Mouse (Mus musculus) heart, postnatal 0 days (tissue): ENCODE results near the gene Mfap3. TPM values are rescaled to one million over a fixed set of nuclear protein-coding genes. Genes with fewer than 3 reads are reported as not detected.
A peak's percentile ranks its signal among the peaks of the same experiment; 100 is the strongest.

Source experiments
- ATAC-seq: fragments of 200-750 bp; cut with Nextera tagmentation; 2 replicates; pipeline ENCODE4 v1.8.0; 2017; ENCODE audit warnings: low read depth, moderate number of reproducible peaks, moderate library complexity; ENCODE audit not compliant: insufficient read depth
- DNase-seq: peaks from one replicate; pipeline ENCODE4 v3.0.0-alpha.2; 2016; ENCODE audit warnings: low spot score
- H3K27ac ChIP-seq: fragments of 300-500 bp; sonication (generic); 2 replicates; pipeline ENCODE4 v1.5.1; 2014; ENCODE audit warnings: low read depth, mild to moderate bottlenecking
- H3K27me3 ChIP-seq: fragments of 300-500 bp; sonication (generic); 2 replicates; pipeline ENCODE4 v1.6.1; 2014; ENCODE audit warnings: low read length, mixed read lengths; ENCODE audit not compliant: control insufficient read depth, insufficient read depth
- H3K36me3 ChIP-seq: fragments of 300-500 bp; sonication (generic); replicated peaks from 2 replicates; pipeline ENCODE4 v1.6.1; 2014; ENCODE audit warnings: low read length, mixed read lengths; ENCODE audit not compliant: control insufficient read depth, insufficient read depth
- H3K4me1 ChIP-seq: fragments of 300-500 bp; sonication (generic); 2 replicates; pipeline ENCODE4 v1.6.1; 2014; ENCODE audit warnings: antibody characterized with exemption; ENCODE audit not compliant: control insufficient read depth, insufficient read depth
- H3K4me2 ChIP-seq: fragments of 300-500 bp; sonication (generic); 2 replicates; pipeline ENCODE4 v1.6.1; 2014; ENCODE audit warnings: low read depth, mild to moderate bottlenecking, low read length, moderate library complexity
- H3K4me3 ChIP-seq: fragments of 300-500 bp; sonication (generic); 2 replicates; pipeline ENCODE4 v1.5.1; 2014; ENCODE audit warnings: low read depth, low read length
- H3K9ac ChIP-seq: fragments of 300-500 bp; sonication (generic); replicated peaks from 2 replicates; pipeline ENCODE4 v1.6.1; 2014; ENCODE audit warnings: low read depth, low read length, mixed read lengths
- H3K9me3 ChIP-seq: fragments of 300-500 bp; sonication (generic); replicated peaks from 2 replicates; pipeline ENCODE4 v1.6.1; 2016; ENCODE audit warnings: low read length; ENCODE audit not compliant: control insufficient read depth
- CTCF ChIP-seq: IDR thresholded peaks from 2 replicates; pipeline ENCODE4 v1.5.1; 2016; ENCODE audit warnings: antibody characterized with exemption, control low read depth, low read depth
- EP300 ChIP-seq: IDR thresholded peaks from 2 replicates; pipeline ENCODE4 v1.6.1; 2016; ENCODE audit warnings: antibody characterized with exemption, low read depth
- WGBS: fragments of 180-500 bp; shearing (Covaris S2); extraction: QIAGEN DNeasy Blood & Tissue Kit; methylation state at CpG from one replicate; pipeline ENCODE4 v1.1.7; 2014; 5-methylcytosine and 5-hydroxymethylcytosine counted together
- polyA plus RNA-seq: library from polyadenylated mRNA; unstranded; fragments of >200 nt; fragmentation: Nextera tagmentation; extraction: Ambion mirVana; gene quantifications from 2 replicates; pipeline ENCODE4 v1.2.1, GENCODE M21; 2015
- total RNA-seq: library from RNA; depleted of rRNA; stranded (reverse); fragments of >200 nt; gene quantifications from 2 replicates; pipeline ENCODE4 v1.2.3, GENCODE M21; 2014; ENCODE audit warnings: low replicate concordance

Mfap3 gene
- total and polyA plus RNA-seq, 2 experiments from 2014 or later: 16.3 to 19.5 TPM

DNA sequence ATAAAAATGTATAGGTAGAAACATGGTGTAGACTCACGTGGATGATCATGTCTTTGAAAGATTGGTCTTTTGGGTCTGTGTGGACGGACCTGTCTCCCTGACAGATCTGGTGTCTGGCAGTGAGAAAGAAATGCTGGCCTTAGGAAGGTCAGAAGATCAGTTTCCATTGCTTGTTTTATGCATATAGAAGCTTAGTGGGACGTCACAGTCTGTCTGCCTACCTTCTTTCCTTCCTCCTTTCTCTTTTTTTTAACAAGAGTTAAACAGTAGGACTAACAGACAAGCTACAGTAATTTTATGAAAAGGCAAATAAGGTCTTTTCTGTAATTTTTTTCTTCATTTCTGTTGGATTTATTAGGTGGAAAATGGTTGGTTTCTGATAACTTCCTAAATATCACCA, 10.6 kb downstream of the Mfap3 start:
- no peak overlapping the region for H3K4me2 ChIP-seq
- TF ChIP-seq EP300: no peak
- no peak for TF ChIP-seq CTCF
- H3K9me3 ChIP-seq: no peaks in the 10 kb centered on the region
- no peak for DNase-seq
- ATAC-seq: no peak
- no peak overlapping the region for H3K27ac ChIP-seq
- no peak overlapping the region for H3K4me3 ChIP-seq
- peaks cover 10% of the 10 kb centered on the region; the same call in 1 of the 2 replicates for H3K4me1 ChIP-seq
- no peak overlapping the region for H3K9ac ChIP-seq
- H3K27me3 ChIP-seq: no peaks in the 10 kb centered on the region
- WGBS: 78% methylated on average over 3 of the region's 3 CpGs
- H3K36me3 ChIP-seq: peaks cover 40% of the 10 kb centered on the region

DNA sequence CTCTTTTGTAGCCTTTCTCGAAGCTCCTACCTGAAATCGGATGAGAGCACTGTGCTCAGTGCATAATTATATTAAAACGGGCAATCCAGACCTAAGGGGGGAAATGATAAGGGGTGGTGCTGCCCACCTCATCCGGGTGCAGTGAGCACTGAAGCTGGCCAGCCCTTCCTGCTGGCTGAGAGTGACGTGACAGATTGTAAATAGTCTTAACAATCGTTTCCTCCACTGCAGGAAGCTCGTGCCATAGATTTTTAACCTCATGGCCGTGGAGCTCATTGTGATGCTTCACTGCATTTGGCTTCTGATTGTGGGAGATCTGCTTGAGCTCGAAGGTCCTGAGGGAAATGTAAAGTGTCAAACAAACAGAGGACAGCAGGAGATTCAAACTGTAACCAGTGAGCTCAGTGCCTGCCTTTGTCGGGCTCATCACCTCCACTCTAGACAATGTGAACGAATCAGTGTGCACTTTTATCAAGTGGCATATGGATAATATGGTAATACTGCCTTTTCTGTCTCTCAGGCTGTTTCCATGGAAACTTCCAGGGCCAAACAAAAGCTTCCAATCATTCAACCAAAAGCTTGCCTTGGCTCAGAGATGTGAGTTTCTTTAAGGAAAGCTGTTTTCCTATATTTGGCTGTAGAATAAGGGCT, 13.0 kb downstream of the Mfap3 start:
- TF ChIP-seq CTCF (no peak), EP300 (no peak)
- peaks cover 40% of the 10 kb centered on the region for H3K36me3 ChIP-seq
- no peak overlapping the region for H3K4me3 ChIP-seq
- WGBS: 57% methylated on average over 11 of the region's 11 CpGs
- no peak overlapping the region for H3K9ac ChIP-seq
- H3K27me3 ChIP-seq: no peaks in the 10 kb centered on the region
- DNase-seq (peak; percentile 57), ATAC-seq (peak; percentile 44)
- no peak overlapping the region for H3K4me2 ChIP-seq
- H3K27ac ChIP-seq: peak overlapping the region; percentile 65
- no peaks in the 10 kb centered on the region for H3K9me3 ChIP-seq
- H3K4me1 ChIP-seq: no peaks in the 10 kb centered on the region

DNA sequence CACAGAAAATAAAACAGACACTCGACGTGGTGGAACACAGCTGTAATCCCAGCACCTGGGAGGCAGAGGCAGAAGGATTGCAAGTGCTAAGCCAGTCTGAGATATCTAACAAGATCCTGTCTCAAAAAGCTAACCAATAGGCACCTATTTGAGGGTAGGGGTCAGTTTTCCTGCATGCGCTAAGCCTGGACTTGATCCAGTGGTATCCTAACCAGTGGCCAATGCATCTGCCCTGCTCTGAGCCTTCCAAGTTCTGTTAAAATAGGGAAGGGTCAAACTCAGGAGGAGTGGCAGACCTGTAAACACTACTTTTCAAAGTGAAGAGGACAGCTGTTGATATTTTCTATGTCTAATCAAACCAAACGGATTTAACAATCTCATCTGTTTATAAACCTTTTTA, 13.8 kb downstream of the Mfap3 start:
- WGBS: 88% methylated on average over 4 of the region's 4 CpGs
- TF ChIP-seq CTCF (no peak), EP300 (no peak)
- no peak for ATAC-seq
- no peak overlapping the region for H3K4me3 ChIP-seq
- H3K27me3 ChIP-seq: no peaks in the 10 kb centered on the region
- DNase-seq: no peak
- no peaks in the 10 kb centered on the region for H3K4me1 ChIP-seq
- H3K9ac ChIP-seq: no peak overlapping the region
- no peaks in the 10 kb centered on the region for H3K9me3 ChIP-seq
- no peak overlapping the region for H3K4me2 ChIP-seq
- peaks cover 40% of the 10 kb centered on the region for H3K36me3 ChIP-seq
- peak overlapping the region; percentile 54; the same call in 1 of the 2 replicates for H3K27ac ChIP-seq

DNA sequence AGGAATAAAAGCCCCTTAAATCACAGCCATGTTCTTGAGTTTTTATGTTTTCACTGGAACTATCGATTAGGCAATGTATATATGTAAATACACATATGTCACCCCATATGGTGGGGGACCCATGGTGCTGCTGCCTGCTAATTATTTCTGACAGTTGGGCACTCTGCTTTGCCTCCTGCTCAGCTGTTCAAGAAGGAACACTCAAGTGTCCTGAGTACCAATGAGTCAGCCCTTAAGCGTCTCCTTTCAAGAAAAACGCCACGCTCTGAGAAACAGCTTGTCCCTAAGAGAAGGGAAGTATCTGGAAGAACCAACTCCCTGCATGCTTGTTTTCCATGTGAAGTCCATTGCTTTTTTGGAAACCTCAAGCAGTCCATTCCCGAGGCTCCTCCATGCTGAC, 17.4 kb downstream of the Mfap3 start:
- 94% methylated on average over 5 of the region's 5 CpGs for WGBS
- H3K4me2 ChIP-seq: no peak overlapping the region

DNA sequence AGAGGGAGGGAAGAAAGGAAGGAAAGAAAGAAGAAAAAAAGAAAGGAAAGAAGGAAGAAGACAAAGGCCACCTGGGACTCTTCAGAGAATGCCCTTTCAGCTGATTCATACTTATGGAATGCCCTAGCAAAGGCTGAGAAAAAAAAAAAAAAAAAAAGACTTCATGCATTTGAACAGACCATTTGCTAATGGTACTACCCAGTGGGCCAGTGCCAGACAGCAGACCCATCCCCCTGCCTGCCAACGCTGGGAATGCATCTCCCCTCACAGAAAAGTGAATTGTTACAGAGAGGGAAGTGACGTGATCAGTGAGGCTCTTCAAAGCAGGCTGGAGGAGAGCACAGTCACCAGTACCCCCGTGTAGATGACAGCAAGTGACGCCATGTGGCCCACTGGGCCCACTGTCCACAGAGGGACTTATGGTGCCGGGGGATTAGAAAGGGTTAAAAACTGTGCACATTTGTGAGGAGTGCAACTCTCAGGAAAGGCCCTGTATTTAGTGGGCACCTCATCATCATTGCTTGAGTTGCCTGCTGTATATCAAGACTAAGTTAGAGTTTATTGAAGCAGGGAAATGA, 21.5 kb downstream of the Mfap3 start:
- no peaks in the 10 kb centered on the region for H3K4me1 ChIP-seq
- H3K4me3 ChIP-seq: no peak overlapping the region
- H3K27me3 ChIP-seq: no peaks in the 10 kb centered on the region
- H3K27ac ChIP-seq: no peak overlapping the region
- no peak overlapping the region for H3K9ac ChIP-seq
- H3K9me3 ChIP-seq: no peaks in the 10 kb centered on the region
- no peak overlapping the region for H3K4me2 ChIP-seq
- WGBS: 68% methylated on average over 5 of the region's 5 CpGs
- DNase-seq (no peak), ATAC-seq (no peak)
- no peaks in the 10 kb centered on the region for H3K36me3 ChIP-seq
- TF ChIP-seq CTCF (no peak), EP300 (no peak)

More for the DNA sequence above, 17.4 kb downstream of the Mfap3 start:
- TF ChIP-seq CTCF (no peak), EP300 (no peak)
- no peaks in the 10 kb centered on the region for H3K27me3 ChIP-seq
- no peak overlapping the region for H3K4me3 ChIP-seq
- DNase-seq (no peak), ATAC-seq (no peak)
- H3K36me3 ChIP-seq: peaks cover 10% of the 10 kb centered on the region; the same call in 1 of the 2 replicates
- no peak overlapping the region for H3K27ac ChIP-seq
- H3K9ac ChIP-seq: no peak overlapping the region
- H3K4me1 ChIP-seq: no peaks in the 10 kb centered on the region
- H3K9me3 ChIP-seq: no peaks in the 10 kb centered on the region
